Mouse (Mus musculus) neutrophil, adult 5-6 weeks (primary cell): ENCODE data around the gene Pigq. TPM values are rescaled to one million over a fixed set of nuclear protein-coding genes. Genes with fewer than 3 reads are reported as not detected.

Experiments used
- ATAC-seq: fragments of 151-379, 151-347 bp; 2 replicates; pipeline ENCODE4 v1.8.0; 2017; ENCODE audit warnings: mild to moderate bottlenecking, moderate TSS enrichment; ENCODE audit not compliant: insufficient number of reproducible peaks, poor library complexity, low FRiP score, severe bottlenecking; ENCODE audit errors: extremely low read depth
- total RNA-seq: library from RNA; stranded (forward); fragments of 200-1000 nt; gene quantifications from 2 replicates; pipeline ENCODE4 v1.2.3, GENCODE M21; 2017

Pigq gene
- 23.3 and 28.6 TPM in 2 replicates for total RNA-seq

DNA sequence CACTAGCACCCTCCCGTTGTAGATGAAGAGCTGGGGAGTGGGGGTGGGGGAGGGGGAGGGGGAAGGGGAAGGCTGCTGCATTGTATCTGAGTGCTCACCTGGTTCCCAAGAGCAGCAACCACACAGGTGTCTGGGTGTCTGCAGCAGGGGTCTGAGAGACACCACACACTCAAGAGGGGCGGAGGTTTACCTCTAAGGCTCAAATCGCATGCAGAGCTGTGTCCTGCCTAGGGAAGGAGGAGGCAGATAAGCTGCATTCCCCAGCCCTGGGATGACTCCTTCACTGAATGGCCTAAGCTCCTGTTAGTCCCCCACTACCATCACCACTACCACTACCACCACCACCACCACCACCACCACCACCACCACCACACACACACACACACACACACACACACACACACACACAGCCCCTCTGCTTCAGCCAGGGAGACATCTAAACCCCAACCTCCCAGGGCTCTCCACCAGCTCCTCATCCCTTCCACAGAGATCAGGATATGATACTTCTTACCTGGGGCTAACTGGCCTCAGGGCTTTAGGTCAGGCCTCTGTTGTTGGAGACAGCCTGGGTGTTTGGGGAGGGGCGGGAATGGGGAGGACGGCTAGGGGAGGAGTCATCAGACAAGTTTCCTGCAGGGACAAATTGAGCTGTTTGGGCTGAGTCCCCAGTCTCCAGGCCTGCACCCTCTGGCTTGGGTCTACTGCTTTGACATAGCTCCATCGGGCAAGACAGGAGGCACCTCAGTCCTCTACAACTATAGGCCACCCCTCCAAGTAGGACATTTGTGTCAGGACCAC is at the start of gene Pigq, which contains the start of gene Nhlrc4:
Gene Pigq (minus strand): TSS at position 571 of the 798 bp plus-strand sequence.
Gene Nhlrc4 (minus strand): TSS at position 596 of the 798 bp plus-strand sequence.
- no peak for ATAC-seq

DNA sequence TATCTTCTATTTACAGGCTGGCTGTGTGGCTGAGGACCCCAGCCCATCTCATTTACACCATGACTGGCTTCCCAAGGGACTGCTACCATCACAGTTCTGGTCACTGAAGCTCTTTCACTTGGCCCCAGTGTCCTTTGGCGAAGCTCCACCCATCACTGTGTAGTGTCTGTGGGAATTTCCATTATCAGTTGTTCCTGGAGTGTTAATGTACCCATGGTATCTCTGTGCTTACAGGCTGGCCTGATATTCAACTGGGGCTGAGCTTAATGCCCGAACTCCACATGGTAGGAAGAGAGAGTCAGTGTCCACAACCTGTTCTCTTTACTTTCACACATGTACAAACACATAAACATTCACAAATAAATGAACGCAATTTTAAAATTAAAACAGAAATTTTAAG is 48.8 kb upstream of the Pigq start:
- ATAC-seq: no peak

DNA sequence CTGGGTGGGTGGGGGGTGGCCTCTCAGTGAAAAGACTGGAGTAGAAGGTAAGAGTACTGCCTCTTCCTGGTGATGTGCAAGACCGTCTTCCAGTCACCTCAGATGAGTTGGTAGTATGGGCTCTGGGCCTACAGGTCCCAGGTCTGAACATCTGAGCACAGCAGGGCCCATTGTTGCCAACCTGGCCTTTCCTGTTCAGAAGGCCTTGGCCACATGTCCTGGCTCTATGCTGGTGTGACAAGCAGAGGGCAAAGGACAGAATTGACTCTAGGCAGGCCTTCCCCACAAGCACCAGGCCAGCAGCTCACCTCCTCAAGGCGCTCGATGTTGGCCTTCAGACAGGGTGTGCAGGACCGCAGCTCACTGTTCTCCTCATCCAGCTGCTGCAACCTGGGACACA is 47.5 kb upstream of the Pigq start:
- no peak for ATAC-seq

DNA sequence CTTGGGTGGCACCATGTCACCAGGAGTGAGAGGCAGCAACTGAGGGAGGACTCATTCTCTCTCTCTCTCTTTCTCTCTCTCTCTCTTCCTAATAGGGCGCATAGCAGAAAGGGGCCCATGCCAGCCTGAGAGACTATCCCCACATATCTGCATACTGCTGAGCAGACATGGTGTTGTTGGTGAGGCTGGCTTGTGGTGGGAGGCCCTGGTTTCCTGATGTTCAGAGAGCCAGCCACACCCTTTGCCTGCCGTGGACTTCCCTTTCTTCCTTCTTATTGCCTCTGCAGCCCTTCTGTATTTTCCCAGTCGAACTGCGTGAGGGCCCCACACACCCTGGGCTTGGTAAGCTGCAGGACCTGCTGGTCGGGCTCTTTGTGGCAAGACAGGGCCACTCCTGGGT is 45.6 kb upstream of the Pigq start:
- ATAC-seq: no peak

DNA sequence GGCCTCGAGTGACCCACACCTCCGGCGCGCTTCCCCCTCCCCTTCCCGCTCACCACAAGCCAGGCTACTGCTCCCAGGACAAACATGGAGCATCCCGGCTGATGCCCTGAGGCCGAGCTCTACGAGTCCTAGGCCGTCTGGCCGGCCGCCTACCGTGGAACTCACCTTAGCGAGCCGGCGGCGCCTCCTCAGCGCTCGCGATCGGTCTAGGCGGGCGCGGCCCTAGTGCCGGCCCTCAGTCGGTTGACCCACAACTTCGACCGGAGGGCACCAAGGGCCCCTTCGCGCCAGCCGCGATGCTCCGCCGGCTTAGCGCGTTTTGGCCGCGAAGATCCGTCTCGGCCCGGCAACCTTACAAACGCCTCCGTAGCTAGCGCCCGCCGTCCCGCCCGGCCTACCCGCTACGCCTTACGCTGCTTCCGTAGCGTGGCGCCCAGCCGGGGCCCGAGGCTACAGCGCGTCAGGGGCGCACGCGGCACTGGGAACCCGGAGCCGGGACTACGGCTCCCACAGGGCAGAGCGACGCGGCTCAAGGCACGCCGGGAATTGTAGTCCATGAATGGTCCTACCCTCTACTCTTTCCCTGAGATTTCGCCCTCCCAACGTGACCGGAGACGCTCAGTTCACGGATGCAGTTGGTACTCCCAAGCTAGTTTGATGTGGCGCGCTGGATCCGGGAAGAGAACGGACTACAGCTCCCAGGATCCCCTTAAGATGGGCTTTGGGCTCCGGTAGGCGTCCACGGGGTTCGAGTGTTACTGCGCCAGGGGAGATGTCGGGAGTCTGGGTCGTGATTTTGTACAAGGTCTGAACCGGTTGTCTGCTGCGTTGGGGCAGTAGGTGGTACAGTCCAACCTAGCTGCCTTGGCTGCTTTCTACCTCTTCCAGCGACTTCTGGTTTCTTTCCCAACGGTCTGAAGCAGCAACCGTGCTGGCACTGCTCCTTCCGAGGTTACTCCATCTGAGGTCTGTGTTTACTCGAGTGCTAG is 40.9 kb upstream of the Pigq start, which contains the start of gene Capn15:
Gene Capn15 (minus strand): TSS at position 491 of the 989 bp plus-strand sequence.
- ATAC-seq: peak; percentile 93

DNA sequence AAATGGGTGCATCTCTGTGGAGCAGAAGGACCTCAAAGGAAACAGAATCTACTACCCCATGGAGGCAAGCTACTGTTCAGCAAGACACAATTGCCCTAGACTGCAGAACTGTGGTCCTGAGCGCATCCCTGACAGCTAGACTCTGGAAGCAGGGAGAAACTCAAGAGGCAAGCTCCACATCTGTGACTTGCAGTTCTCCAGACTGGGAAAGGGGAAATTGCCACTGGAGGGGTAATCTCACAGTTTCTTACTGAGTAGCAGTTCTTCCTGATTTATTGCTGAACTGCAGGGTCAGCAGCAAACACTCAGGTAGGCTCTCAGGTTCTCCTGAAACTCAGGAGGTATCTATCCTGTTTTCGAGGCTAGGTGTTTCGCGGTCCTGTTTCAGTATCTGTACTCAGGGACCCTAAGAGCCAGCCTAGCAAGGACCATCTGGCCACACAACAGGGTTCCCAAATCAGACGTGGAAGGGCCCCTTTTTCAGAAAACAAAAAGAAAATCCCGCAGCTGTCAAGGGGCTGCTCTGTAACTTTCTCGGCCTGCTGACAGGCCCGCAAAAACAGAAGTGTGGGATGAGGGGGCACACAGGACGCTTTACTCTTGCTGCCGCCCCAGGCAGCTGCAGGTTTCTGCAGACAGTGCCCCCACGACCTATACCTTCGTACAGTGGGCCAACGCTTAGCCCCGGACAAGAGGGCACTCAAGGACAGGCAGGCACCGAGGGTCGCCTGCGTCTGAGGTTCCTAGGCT is 40.0 kb upstream of the Pigq start:
- ATAC-seq: no peak

DNA sequence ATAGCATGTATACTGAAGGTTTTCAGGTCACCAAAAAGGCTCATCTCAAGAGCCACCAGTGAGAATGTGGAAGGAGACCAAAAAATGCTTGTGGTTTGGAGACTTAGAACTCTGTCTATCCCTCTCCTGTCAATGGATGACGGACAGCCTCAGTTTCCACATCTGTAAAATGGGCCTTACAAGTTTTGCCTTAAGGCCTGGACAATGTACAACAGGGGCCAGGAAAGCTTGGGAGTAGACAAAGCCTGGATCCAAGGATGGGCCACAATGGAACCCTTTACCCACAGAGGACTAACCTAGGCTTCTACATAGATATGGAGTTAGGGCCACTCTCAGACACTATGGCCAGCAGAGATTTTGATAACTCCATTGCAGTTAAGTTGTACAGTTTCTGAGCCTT is 39.3 kb upstream of the Pigq start:
- ATAC-seq: no peak

DNA sequence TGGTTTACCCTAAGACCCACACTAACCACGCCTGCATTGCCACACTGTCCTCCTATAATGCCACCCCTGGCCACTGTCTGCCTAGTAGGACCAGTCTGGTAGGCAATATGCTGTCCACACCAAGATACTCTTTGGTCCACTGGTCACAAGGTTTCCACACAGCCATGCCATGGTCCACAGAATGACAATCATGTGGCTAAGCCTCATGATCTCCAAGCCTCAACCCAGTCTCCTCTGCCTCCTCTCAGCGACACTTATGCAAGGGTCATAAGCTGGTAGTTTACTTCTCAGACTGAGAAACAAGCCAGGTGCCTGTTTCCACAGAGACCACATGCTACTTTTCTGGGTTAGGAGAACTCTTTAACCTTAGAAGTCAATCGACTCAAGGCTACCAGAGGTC is 38.2 kb upstream of the Pigq start:
- ATAC-seq: no peak

DNA sequence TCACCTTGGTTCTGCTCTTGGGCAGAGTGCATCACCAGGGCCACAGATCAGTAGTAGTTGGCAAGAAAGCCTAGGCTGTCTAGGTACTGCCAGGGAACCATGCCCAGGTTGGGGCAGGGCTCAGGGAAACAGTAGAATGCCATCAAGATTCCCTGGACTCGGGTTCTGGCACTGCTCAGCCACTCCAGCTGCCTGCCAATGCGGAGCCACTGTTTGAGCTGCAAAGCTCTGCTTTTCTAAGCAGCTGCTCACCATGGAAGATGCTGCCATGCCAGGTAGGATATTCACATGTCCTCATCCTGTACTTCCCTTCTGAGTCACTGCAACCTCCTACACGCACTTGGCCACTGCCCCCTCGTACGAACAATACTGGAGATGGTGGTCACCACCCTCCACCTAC is 36.1 kb upstream of the Pigq start:
- ATAC-seq: no peak

DNA sequence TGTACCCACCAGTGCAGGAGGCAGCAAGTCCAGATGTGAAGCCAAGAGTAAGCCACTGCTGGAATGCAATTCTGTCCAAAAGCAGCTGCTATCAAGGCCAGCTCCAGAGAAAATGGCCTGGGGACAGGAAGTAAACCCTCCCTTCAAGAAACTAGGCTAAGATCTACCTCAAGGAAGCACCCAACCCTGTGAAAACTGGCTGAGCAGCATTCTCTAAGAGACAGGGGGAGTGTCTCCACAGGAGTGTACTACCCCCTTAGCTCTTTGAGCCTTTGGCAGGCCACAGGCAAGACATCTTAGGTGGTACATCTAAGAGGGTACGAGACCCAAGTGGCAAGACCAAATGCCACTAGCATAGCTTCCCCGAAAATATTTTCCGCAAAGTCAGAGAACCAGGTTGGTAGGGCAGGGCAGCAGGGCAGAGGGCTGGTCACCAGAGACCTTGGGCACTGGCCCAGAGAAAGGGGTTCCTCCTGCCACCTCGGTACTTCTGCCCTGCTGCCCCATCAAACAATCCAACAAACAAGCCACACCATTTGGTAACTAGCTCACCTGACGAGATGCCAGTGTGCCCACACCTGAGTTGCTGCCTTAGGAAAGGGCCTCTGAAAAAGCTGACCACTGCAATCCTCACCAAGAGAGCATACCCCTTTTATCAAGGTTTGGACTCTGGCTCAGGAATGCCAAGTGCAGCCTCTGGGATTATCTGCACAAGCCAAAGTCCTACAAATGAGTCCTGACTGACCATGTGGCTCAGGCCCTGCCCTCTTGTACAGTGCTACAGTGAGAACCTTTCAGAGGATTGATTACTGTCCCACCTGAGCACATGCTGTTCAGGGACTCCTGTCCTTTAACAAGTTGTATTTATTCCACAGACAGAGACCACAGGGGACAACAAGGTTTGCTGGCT is 35.3 kb upstream of the Pigq start:
- no peak for ATAC-seq

DNA sequence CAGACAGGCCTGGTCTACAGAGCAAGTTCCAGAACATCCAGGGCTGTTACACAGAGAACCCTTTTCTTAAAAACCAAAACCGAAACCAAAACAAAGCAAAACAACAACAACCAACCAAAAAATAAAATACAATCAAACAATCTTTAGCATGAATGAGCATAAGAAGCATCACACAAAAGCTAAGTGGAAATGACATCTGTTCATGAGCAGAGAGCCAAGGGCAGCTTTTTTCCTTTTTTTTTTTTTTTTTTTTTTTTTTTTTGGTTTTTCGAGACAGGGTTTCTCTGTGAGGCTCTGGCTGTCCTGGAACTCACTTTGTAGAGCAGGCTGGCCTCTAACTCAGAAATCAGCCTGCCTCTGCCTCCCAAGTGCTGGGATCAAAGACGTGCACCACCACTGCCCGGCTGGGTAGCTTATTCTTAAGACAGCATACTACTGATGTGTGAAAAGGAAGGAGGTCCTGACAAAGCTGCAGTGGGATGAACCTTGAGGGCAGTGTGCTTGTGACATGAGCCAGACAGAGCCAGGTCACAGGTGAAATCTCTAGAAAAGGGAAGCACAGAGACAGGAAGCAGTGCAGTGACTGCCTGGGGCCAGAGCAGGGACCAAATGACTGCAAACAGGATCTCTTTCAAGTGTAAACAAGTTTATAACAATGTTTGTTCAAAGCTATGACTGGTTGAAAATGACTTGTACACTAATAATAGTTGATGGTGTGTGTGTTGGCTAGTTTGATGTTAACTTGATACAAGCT is 26.4 kb upstream of the Pigq start:
- ATAC-seq: peak; percentile 45; the same call in 1 of the 2 replicates

DNA sequence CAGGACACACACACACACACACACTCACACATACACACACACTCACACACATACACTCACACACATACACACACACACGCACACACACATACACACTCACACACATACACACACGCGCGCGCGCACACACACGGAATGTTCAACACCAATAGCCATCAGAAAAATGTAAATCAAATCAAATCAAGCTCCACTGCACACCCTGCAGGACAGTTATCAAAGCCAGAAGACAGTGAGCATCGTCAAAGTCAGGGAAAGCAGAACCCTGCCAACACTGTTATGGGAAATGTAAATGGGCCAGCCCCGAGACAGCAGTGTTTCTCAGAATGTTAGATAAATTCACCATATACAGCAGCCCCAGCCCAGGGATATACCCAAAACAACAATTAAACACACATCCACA is 25.7 kb upstream of the Pigq start:
- ATAC-seq: no peak

DNA sequence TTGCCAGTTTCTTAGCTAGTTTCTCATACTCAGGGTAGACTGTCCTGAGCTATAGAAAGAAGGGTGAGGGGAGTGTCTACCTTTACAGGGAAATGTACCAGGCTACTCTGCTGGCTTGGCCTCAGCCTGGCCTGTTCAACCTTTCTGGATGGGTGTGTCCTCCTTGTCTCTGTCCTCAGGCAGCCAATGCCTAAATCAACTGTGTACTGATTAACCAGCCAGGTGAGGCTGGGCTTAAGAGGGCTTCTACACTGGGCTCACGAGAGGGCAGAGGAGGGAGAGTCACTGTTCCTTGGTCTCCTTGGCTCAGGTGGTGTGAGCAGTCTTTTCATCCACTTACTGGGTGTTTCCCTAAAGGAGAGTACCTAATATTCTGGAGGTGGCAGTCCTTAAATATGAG is 23.4 kb upstream of the Pigq start:
- ATAC-seq: no peak

DNA sequence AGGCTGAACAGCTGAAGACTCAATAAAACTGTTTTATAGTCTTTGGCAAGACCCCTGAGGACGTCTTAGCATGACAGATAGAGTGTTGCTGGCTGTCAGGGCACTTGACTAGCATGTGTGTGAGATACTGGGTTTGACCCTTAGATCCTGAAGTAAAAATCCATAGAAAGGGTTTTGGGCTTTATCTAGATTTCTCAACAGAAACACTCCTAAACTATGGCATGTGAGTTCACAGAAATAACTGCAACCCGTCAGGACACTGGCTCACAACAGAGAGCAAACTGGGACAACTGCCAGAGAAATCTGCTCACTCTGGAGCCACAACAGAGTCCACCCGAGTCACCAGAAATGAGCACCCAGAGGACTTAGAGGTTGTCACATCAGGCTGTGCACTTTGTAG is 22.9 kb upstream of the Pigq start:
- no peak for ATAC-seq

DNA sequence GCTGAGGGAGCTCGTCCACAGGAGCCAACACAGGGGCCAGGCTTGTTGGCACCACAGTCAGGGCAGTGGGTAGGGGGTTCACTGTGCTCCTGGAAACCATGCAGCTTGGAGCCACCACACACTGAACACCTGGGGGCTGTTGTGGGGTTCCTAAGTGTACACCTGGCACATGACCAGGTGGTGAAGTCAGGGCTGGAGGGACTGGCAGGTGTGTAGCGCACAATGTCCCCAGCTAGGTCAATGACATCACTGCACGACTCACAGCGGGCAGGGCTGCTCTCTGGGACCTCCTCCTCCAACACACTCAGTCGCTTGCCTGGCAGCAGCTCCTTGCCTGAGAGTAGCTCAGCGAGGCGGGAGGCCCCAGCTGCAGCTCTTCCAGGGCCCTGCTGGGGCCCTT is 19.5 kb upstream of the Pigq start:
- ATAC-seq: no peak

DNA sequence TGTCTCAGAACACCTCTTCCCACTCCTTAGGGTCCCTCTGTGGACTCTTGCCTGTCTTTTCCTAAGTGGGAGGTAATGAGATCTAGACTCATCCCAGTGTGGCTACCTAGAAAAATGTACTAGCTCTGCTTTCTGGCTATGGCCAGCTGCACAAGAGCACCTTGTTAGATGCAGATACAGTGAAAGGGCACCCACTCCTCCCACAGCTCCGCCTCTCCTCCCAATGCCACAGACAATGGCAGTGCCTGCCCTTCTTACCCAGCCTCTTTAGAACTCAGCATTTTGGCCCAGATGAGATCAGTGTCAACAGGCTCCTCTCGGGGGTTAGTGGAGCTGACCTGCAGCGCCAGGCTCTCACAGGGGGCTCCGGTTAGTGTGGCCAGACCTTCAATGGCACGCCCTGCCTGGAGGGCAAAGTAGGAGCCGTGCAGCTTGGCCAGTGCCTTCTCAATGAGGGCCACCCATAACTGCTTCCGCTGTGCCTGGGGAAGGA is 17.7 kb upstream of the Pigq start:
- ATAC-seq: no peak

DNA sequence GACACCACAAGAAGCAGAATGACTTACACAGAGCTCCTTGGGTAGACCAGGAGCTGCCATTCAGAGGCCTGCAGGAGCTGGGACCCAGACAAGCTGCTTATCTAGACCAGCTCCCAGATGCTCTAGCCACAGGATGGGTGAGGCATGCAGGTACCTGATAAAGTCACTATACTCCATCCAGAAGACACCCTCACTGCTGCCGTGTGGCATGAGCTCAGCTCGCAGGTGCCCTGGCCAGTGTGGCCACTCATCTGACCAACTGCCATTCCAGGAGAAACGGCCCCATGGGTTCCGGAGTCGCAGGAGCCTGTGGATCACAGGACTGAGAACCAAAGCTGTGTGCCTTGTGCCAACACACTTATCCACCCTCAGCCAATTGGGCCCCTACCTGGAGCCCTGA is 16.8 kb upstream of the Pigq start:
- ATAC-seq: no peak
